In genomic region chr5:127874461-127874860, GRCm38 (mm10) we compare ENCODE assay signal across 21 mouse cellular contexts.
"Had no signal": no experiment of that assay in that cellular context is flagged by ENCODE, and none has a peak within 500 bp of the region (broad histone marks: within the 10 kb centered on the region; RNA-seq: fewer than 3 reads in every experiment).

No protein-coding gene starts in this region.

- H3K36me3 ChIP-seq: liver, embryonic 13.5 days; liver, embryonic 15.5 days; lung, embryonic 15.5 days; midbrain, embryonic 12.5 days; neural tube, embryonic 12.5 days; stomach, embryonic 15.5 days had no signal

- H3K9ac ChIP-seq: liver, embryonic 13.5 days; liver, embryonic 15.5 days; liver, postnatal 0 days; lung, embryonic 15.5 days; midbrain, embryonic 12.5 days; neural tube, embryonic 12.5 days; stomach, embryonic 15.5 days had no signal

- H3K4me3 ChIP-seq: liver, embryonic 13.5 days; liver, embryonic 15.5 days; lung, embryonic 15.5 days; megakaryocyte, embryonic 14.5 days; midbrain, embryonic 12.5 days; neural tube, embryonic 12.5 days; stomach, embryonic 15.5 days had no signal

- H3K27ac ChIP-seq: liver, embryonic 13.5 days; liver, embryonic 15.5 days; lung, embryonic 15.5 days; macrophage; midbrain, embryonic 12.5 days; neural tube, embryonic 12.5 days; stomach, embryonic 15.5 days; stomach, postnatal 0 days had no signal

- ATAC-seq: liver, postnatal 0 days; lung, postnatal 0 days had no signal

- H3K4me1 ChIP-seq: liver, embryonic 13.5 days; liver, embryonic 15.5 days; lung, embryonic 15.5 days; megakaryocyte, embryonic 14.5 days; midbrain, embryonic 12.5 days; neural tube, embryonic 12.5 days; stomach, embryonic 15.5 days had no signal

- H3K9me3 ChIP-seq: lung, embryonic 15.5 days; midbrain, embryonic 12.5 days; neural tube, embryonic 12.5 days; stomach, embryonic 15.5 days had no signal

- H3K4me2 ChIP-seq: liver, embryonic 13.5 days; liver, embryonic 15.5 days; lung, embryonic 15.5 days; midbrain, embryonic 12.5 days; neural tube, embryonic 12.5 days; stomach, embryonic 15.5 days had no signal

- DNase-seq: liver, embryonic 13.5 days; liver, postnatal 0 days; lung, adult 2 months; lung, postnatal 14 days; lung, postnatal 36 days; midbrain, embryonic 14.5 days; right cerebral cortex, adult 18-20 months; right cerebral cortex, postnatal 25 days; right cerebral cortex, postnatal 4 days; thymus, adult 2 months; thymus, postnatal 25 days; thymus, postnatal 4 days had no signal

- H3K27me3 ChIP-seq: liver, embryonic 13.5 days; liver, embryonic 15.5 days; lung, embryonic 15.5 days; megakaryocyte, embryonic 14.5 days; midbrain, embryonic 12.5 days; neural tube, embryonic 12.5 days; stomach, embryonic 15.5 days had no signal
